Mouse (Mus musculus) testis, adult 10 weeks (tissue): Measurements from ENCODE around the gene Slc35a2. TPM values are rescaled to one million over a fixed set of nuclear protein-coding genes. Genes with fewer than 3 reads are reported as not detected.

Experiments
- polyA plus RNA-seq: library from polyadenylated mRNA; stranded (reverse); fragments of 350-450 nt; fragmentation: Illumina TruSeq; extraction: RNeasy Lipid Tissue Mini Kit (QIAGEN cat#74804); gene quantifications from one replicate; pipeline ENCODE4 v1.2.3, GENCODE M21; 2014; ENCODE audit warnings: low read depth, low replicate concordance

Gene Slc35a2
- 1.7 TPM for polyA plus RNA-seq

DNA sequence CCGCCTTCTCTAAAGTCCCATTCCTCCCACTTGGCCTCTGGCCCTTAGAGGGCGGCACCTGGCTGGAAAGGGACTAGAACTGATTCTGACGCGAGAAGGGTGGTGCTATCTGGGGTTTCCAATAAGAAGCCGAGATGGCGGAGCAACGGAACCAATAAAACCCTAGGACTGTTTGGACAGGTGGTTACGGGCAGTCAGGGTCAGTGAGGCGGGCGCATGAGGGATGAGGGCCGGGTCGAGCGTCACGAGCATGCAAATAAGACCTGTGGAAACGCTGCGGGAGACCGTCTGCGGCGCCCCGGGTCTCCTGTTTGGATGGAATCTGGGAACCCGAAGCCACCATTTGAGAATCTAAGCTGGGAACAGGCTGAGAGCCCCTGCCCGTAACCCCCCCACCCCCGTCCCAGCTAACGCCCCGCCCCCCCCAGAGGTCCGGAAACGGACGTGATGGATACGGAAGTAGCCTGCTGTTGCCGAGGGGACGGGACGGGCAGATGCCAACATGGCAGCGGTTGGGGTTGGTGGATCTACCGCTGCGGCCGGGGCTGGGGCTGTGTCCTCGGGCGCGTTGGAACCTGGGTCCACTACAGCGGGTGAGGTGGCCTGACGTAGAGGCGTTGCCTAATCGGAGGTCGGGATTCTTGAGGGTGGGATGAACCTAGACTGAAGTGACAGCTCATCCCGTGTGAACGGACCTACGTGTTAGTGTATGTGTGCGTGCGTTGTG is at the start of gene Slc35a2:
TSS of gene Slc35a2 (plus strand) at position 188 of the 727 bp plus-strand sequence.

GRCm38 (mm10) chrX:7841163-7842162 is 42.4 kb upstream of the Slc35a2 start, which contains the start of gene Otud5:
Gene Otud5 (plus strand): TSS chrX:7841364.

DNA sequence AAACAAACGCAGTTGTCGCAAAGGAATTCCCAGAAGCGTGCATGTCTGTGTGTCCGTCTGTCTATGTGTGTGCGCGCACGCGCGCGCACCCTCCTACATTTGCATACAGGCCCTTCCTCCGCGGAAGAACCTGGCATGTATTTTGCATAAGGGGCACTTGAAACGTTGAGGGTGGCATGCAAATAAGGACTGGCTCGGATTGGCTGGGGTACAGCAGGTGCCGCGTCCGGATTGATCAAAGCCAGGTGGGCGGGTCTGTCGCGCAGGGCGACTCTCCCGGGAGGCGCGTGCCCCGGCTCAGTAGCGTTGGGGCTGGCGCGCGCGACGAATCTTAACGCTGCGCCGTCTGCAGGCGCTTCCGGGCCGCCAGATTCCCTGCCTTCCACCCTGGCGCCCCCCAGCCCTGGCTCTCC is 5.8 kb upstream of the Slc35a2 start, which contains the start of gene Pim2:
TSS of gene Pim2 (plus strand) at position 256 of the 413 bp plus-strand sequence.

GRCm38 (mm10) chrX:7898880-7899874 is 15.3 kb downstream of the Slc35a2 start, which contains the start of the genes Pqbp1 and Timm17b:
Gene Pqbp1 (minus strand): TSS chrX:7899269.
Gene Timm17b (plus strand): TSS chrX:7899357.

GRCm38 (mm10) chrX:7907735-7908134 is 23.9 kb downstream of the Slc35a2 start, which contains the start of gene Gm10491:
Gene Gm10491 (minus strand): TSS chrX:7907835.

DNA sequence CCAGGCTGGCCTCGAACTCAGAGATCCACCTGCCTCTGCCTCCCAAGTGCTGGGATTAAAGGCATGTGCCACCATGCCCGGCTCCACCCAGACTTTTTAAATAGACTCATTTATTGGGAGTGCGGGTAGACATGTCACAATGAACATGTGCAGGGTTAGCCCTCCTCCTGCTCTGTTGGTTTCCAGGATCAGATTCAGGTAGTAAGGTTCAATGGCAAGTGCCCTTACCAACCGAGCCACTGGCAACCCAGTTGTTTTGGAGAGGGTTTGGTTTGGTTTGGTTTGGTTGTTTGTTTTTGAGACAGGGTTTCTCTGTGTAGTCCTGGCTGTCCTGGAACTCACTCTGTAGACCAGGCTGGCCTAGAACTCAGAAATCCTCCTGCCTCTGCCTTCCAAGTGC is 25.4 kb downstream of the Slc35a2 start, which contains the start of gene Gm10490:
TSS of gene Gm10490 (plus strand) at position 301 of the 400 bp plus-strand sequence.

GRCm38 (mm10) chrX:7919601-7920383 is 36.0 kb downstream of the Slc35a2 start, which contains the start of gene Pcsk1n:
Gene Pcsk1n (plus strand): TSS chrX:7919822.

DNA sequence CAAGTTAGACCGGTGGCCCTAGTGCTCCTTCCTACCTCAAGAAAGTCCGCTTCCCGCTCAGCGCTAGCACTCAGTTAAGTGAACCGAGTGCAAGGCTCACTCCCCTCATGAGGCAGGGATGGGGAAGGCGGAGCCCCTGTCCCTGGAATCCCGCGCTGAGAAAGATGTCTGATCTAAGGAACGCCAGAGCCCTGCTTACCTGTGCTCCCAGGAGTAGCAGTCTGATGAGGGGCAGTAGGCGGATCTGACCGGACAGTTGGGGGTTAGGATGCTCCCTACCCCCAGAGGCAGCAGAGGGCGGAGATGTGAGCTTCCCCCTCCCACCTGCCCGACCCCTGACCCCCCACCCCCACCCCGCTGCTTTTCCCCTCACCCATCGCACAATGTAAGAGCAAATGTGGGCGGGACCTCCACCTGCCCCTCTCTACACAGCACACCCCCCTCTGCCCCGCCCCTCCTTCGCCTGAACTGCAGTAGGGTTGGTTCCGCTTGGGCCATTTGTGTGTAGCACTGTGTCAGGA is 44.5 kb downstream of the Slc35a2 start, which contains the start of gene Eras:
TSS of gene Eras (minus strand) at position 338 of the 521 bp plus-strand sequence.

Other genes starting within 250 kb of the Slc35a2 start
- gene Syp, start 245.6 kb upstream of the Slc35a2 start, polyA plus RNA-seq: 0.15 TPM
- 0.69 TPM for gene Prickle3, start 226.8 kb upstream of the Slc35a2 start, polyA plus RNA-seq
- gene Plp2, start 212.6 kb upstream of the Slc35a2 start, polyA plus RNA-seq: 3.8 TPM
- not detected for gene Magix, start 202.8 kb upstream of the Slc35a2 start, polyA plus RNA-seq
- gene Gpkow, start 186.9 kb upstream of the Slc35a2 start, polyA plus RNA-seq: 14.2 TPM
- 1.1 TPM for gene Wdr45, start 169.7 kb upstream of the Slc35a2 start, polyA plus RNA-seq
- not detected for gene Gm45208, start 161.8 kb upstream of the Slc35a2 start, polyA plus RNA-seq
- gene Praf2, start 155.6 kb upstream of the Slc35a2 start, polyA plus RNA-seq: 0.57 TPM
- 0.25 TPM for gene Ccdc120, start 133.1 kb upstream of the Slc35a2 start, polyA plus RNA-seq
- gene Tfe3, start 121.5 kb upstream of the Slc35a2 start, polyA plus RNA-seq: 8.1 TPM
- 10.5 TPM for gene Gripap1, start 94.3 kb upstream of the Slc35a2 start, polyA plus RNA-seq
- gene Kcnd1, start 61.7 kb upstream of the Slc35a2 start, polyA plus RNA-seq: 0.41 TPM
- 12.9 TPM for gene Otud5, start 42.7 kb upstream of the Slc35a2 start, polyA plus RNA-seq
- 3.4 TPM for gene Pim2, start 5.8 kb upstream of the Slc35a2 start, polyA plus RNA-seq
- gene Pqbp1, start 15.2 kb downstream of the Slc35a2 start, polyA plus RNA-seq: 2.6 TPM
- gene Timm17b, start 15.3 kb downstream of the Slc35a2 start, polyA plus RNA-seq: 1.5 TPM
- not detected for gene Gm10491, start 23.8 kb downstream of the Slc35a2 start, polyA plus RNA-seq
- not detected for gene Gm10490, start 25.5 kb downstream of the Slc35a2 start, polyA plus RNA-seq
- gene Pcsk1n, start 35.8 kb downstream of the Slc35a2 start, polyA plus RNA-seq: not detected
- gene Eras, start 44.6 kb downstream of the Slc35a2 start, polyA plus RNA-seq: 0.20 TPM
- 9.8 TPM for gene Hdac6, start 63.9 kb downstream of the Slc35a2 start, polyA plus RNA-seq
- 3.4 TPM for gene Gata1, start 94.0 kb downstream of the Slc35a2 start, polyA plus RNA-seq
- 0.62 TPM for gene Glod5, start 134.5 kb downstream of the Slc35a2 start, polyA plus RNA-seq
- gene Suv39h1, start 190.7 kb downstream of the Slc35a2 start, polyA plus RNA-seq: 8.2 TPM
- 0.10 TPM for gene Was, start 206.5 kb downstream of the Slc35a2 start, polyA plus RNA-seq
- 10.0 TPM for gene Wdr13, start 248.9 kb downstream of the Slc35a2 start, polyA plus RNA-seq